In genomic region chr12:71136974-71137491, GRCm38 (mm10) we compare ENCODE assay signal across 8 mouse cellular contexts. TPM values are rescaled to one million over a fixed set of nuclear protein-coding genes. Genes with fewer than 3 reads are reported as not detected.
DNase-seq lines count a peak whose midpoint lies in the region; ATAC-seq and TF ChIP-seq lines count a peak whose summit lies in the region.

No protein-coding gene starts in this region.

- H3K9me3 ChIP-seq in E14TG2a.4 (ENCODE audit: low read length), result no peaks in the 10 kb centered on the region
- H3K9me3 ChIP-seq in forebrain, embryonic 12.5 days, result no peaks in the 10 kb centered on the region
- H3K9me3 ChIP-seq in heart, postnatal 0 days (replicated peaks; ENCODE audit: control insufficient read depth, low read length), result no peaks in the 10 kb centered on the region
- H3K9me3 ChIP-seq in liver, postnatal 0 days (ENCODE audit: low read length), result no peaks in the 10 kb centered on the region
- H3K9me3 ChIP-seq in neural tube, embryonic 14.5 days (ENCODE audit: control insufficient read depth, low read length), result no peaks in the 10 kb centered on the region

- H3K4me1 ChIP-seq in E14TG2a.4 (replicated peaks; ENCODE audit: low read depth, low read length), result peaks cover 44% of the 10 kb centered on the region
- H3K4me1 ChIP-seq in forebrain, embryonic 12.5 days, result peaks cover 25% of the 10 kb centered on the region
- H3K4me1 ChIP-seq in heart, postnatal 0 days (ENCODE audit: control insufficient read depth, insufficient read depth), result peaks cover 13% of the 10 kb centered on the region
- H3K4me1 ChIP-seq in liver, postnatal 0 days (ENCODE audit: insufficient read depth), result peaks cover 15% of the 10 kb centered on the region
- H3K4me1 ChIP-seq in neural tube, embryonic 14.5 days (ENCODE audit: control insufficient read depth, insufficient read depth, low read length), result peaks cover 19% of the 10 kb centered on the region

- TF ChIP-seq CTCF in E14TG2a.4 (conservative IDR thresholded peaks at IDR 0.05; ENCODE audit: low read length), result no peak
- no peak for TF ChIP-seq CTCF in heart, postnatal 0 days (IDR thresholded peaks at IDR 0.05; ENCODE audit: low read depth)
- TF ChIP-seq CTCF in liver, postnatal 0 days (IDR thresholded peaks at IDR 0.05; ENCODE audit: low read depth), result no peak

- peak overlapping the region; percentile 66 for H3K9ac ChIP-seq in forebrain, embryonic 12.5 days
- H3K9ac ChIP-seq in heart, postnatal 0 days (replicated peaks; ENCODE audit: low read depth, low read length), result peak overlapping the region; percentile 95
- H3K9ac ChIP-seq in liver, postnatal 0 days (replicated peaks), result peak overlapping the region; percentile 94
- H3K9ac ChIP-seq in neural tube, embryonic 14.5 days (replicated peaks; ENCODE audit: low read depth, low read length), result peak overlapping the region; percentile 87

- H3K27me3 ChIP-seq in E14TG2a.4 (ENCODE audit: insufficient read depth, low read length), result no peaks in the 10 kb centered on the region
- no peaks in the 10 kb centered on the region for H3K27me3 ChIP-seq in forebrain, embryonic 12.5 days
- no peaks in the 10 kb centered on the region for H3K27me3 ChIP-seq in heart, postnatal 0 days (ENCODE audit: control insufficient read depth, insufficient read depth, low read length)
- H3K27me3 ChIP-seq in liver, postnatal 0 days (ENCODE audit: insufficient read depth, low read length), result no peaks in the 10 kb centered on the region
- H3K27me3 ChIP-seq in neural tube, embryonic 14.5 days (ENCODE audit: control insufficient read depth, insufficient read depth, low read length), result no peaks in the 10 kb centered on the region

- peak; percentile 96 for DNase-seq in c-Kit-positive CD71-positive TER-119-positive erythroid progenitor cells, embryonic 14.5 days (ENCODE audit: low spot score)
- peak; percentile 85 for DNase-seq in heart, postnatal 0 days (ENCODE audit: low spot score)
- DNase-seq in kidney, postnatal 4 days, result peak; percentile 88 to 92
- DNase-seq in liver, postnatal 0 days, result peak; percentile 95
- peak; percentile 84 for DNase-seq in testis, postnatal 14 days (ENCODE audit: low spot score)

- ATAC-seq in forebrain, embryonic 12.5 days (ENCODE audit: low FRiP score), result peak; percentile 89
- peak; percentile 80 for ATAC-seq in heart, postnatal 0 days (ENCODE audit: insufficient read depth, low read depth)
- peak; percentile 89 for ATAC-seq in liver, postnatal 0 days
- ATAC-seq in neural tube, embryonic 14.5 days (ENCODE audit: low read depth), result peak; percentile 86

- H3K4me3 ChIP-seq in E14TG2a.4 (replicated peaks; ENCODE audit: low read length), result peak overlapping the region; percentile 100
- peak overlapping the region; percentile 78 for H3K4me3 ChIP-seq in forebrain, embryonic 12.5 days (replicated peaks)
- H3K4me3 ChIP-seq in heart, postnatal 0 days (ENCODE audit: low read depth, low read length), result peak overlapping the region; percentile 95
- H3K4me3 ChIP-seq in liver, postnatal 0 days (ENCODE audit: low read depth, low read length), result peak overlapping the region; percentile 82
- H3K4me3 ChIP-seq in neural tube, embryonic 14.5 days (ENCODE audit: low read depth, low read length), result peak overlapping the region; percentile 95

- peak; percentile 29; the same call in 1 of the 2 replicates for TF ChIP-seq EP300 in heart, postnatal 0 days (IDR thresholded peaks at IDR 0.05; ENCODE audit: low read depth)
- TF ChIP-seq EP300 in liver, postnatal 0 days (IDR thresholded peaks at IDR 0.05; ENCODE audit: low read depth), result no peak; the same call in 1 of the 2 replicates

- peak overlapping the region; percentile 82 for H3K27ac ChIP-seq in forebrain, embryonic 12.5 days
- H3K27ac ChIP-seq in heart, postnatal 0 days (ENCODE audit: low read depth), result peak overlapping the region; percentile 82
- H3K27ac ChIP-seq in liver, postnatal 0 days (ENCODE audit: low read depth), result peak overlapping the region; percentile 92
- peak overlapping the region; percentile 69 for H3K27ac ChIP-seq in neural tube, embryonic 14.5 days (ENCODE audit: low read depth, low read length)

- under 1% methylated on average over 30 of the region's 30 CpGs for WGBS in forebrain, embryonic 12.5 days
- under 1% methylated on average over 30 of the region's 30 CpGs for WGBS in heart, postnatal 0 days
- 0% methylated on average over 30 of the region's 30 CpGs for WGBS in liver, postnatal 0 days (ENCODE audit: insufficient replicate concordance)
- under 1% methylated on average over 30 of the region's 30 CpGs for WGBS in neural tube, embryonic 14.5 days

- peaks cover 52% of the 10 kb centered on the region for H3K36me3 ChIP-seq in E14TG2a.4 (ENCODE audit: insufficient read depth, low read length)
- H3K36me3 ChIP-seq in forebrain, embryonic 12.5 days (replicated peaks), result peaks cover 29% of the 10 kb centered on the region
- peaks cover 38% of the 10 kb centered on the region for H3K36me3 ChIP-seq in heart, postnatal 0 days (replicated peaks; ENCODE audit: control insufficient read depth, insufficient read depth, low read length)
- H3K36me3 ChIP-seq in liver, postnatal 0 days (replicated peaks; ENCODE audit: insufficient read depth, low read length), result peaks cover 24% of the 10 kb centered on the region
- H3K36me3 ChIP-seq in neural tube, embryonic 14.5 days (ENCODE audit: control insufficient read depth, insufficient read depth, low read length), result 0 out of 2 replicates have a peak, but pooled peaks cover 3% of the 10 kb centered on the region

- peak overlapping the region; percentile 87 for H3K4me2 ChIP-seq in forebrain, embryonic 12.5 days
- peak overlapping the region; percentile 97 for H3K4me2 ChIP-seq in heart, postnatal 0 days (ENCODE audit: low read depth, low read length)
- peak overlapping the region; percentile 99 for H3K4me2 ChIP-seq in liver, postnatal 0 days (ENCODE audit: low read depth, low read length)
- peak overlapping the region; percentile 84 for H3K4me2 ChIP-seq in neural tube, embryonic 14.5 days (ENCODE audit: low read depth, low read length)

RNA-seq across cellular contexts. Expression of gene 2700049A03Rik, which starts 0.4 kb away (rescaled TPM):
- 21.5 and 23.7 TPM in 2 replicates for polyA plus RNA-seq in forebrain, embryonic 12.5 days (2016; fragmentation: Nextera tagmentation; extraction: Ambion mirVana)
- total RNA-seq in heart, postnatal 0 days (2014; rRNA removed; ENCODE audit: low replicate concordance), result 5.8 and 25.3 TPM in 2 replicates
- 3.7 and 4.1 TPM in 2 replicates for polyA plus RNA-seq in heart, postnatal 0 days (2015; fragmentation: Nextera tagmentation; extraction: Ambion mirVana)
- polyA plus RNA-seq in liver, postnatal 0 days (2015; fragmentation: Nextera tagmentation; extraction: Ambion mirVana), result 2.2 and 2.4 TPM in 2 replicates
- 13.8 and 15.7 TPM in 2 replicates for polyA plus RNA-seq in neural tube, embryonic 14.5 days (2014; fragmentation: Nextera tagmentation; extraction: Ambion mirVana)

RNA-seq across cellular contexts. Expression of gene Timm9, which starts 0.5 kb away (rescaled TPM):
- polyA plus RNA-seq in forebrain, embryonic 12.5 days (2016; fragmentation: Nextera tagmentation; extraction: Ambion mirVana), result 73.0 and 82.1 TPM in 2 replicates
- total RNA-seq in heart, postnatal 0 days (2014; rRNA removed; ENCODE audit: low replicate concordance), result 26.1 and 40.3 TPM in 2 replicates
- polyA plus RNA-seq in heart, postnatal 0 days (2015; fragmentation: Nextera tagmentation; extraction: Ambion mirVana), result 96.5 and 111 TPM in 2 replicates
- 58.2 and 61.9 TPM in 2 replicates for polyA plus RNA-seq in liver, postnatal 0 days (2015; fragmentation: Nextera tagmentation; extraction: Ambion mirVana)
- polyA plus RNA-seq in neural tube, embryonic 14.5 days (2014; fragmentation: Nextera tagmentation; extraction: Ambion mirVana), result 116 and 140 TPM in 2 replicates

RNA-seq across cellular contexts. Expression of gene Tomm20l, which starts 25.8 kb away (rescaled TPM):
- polyA plus RNA-seq in forebrain, embryonic 12.5 days (2016; fragmentation: Nextera tagmentation; extraction: Ambion mirVana), result not detected in 2 replicates
- not detected in 2 replicates for total RNA-seq in heart, postnatal 0 days (2014; rRNA removed; ENCODE audit: low replicate concordance)
- 0.30 TPM in 1 of 2 replicates, not detected in the other for polyA plus RNA-seq in heart, postnatal 0 days (2015; fragmentation: Nextera tagmentation; extraction: Ambion mirVana)
- not detected in 2 replicates for polyA plus RNA-seq in liver, postnatal 0 days (2015; fragmentation: Nextera tagmentation; extraction: Ambion mirVana)
- polyA plus RNA-seq in neural tube, embryonic 14.5 days (2014; fragmentation: Nextera tagmentation; extraction: Ambion mirVana), result not detected in 2 replicates

Comparison
In these comparisons a context has a peak if more than half of its experiments do, and no peak if none do; other contexts are left out.
1. Peak in every context shown above with its lines: DNase-seq, ATAC-seq, H3K4me3 ChIP-seq and H3K27ac ChIP-seq.